Mouse (Mus musculus) erythroid progenitor cell, adult 5-6 weeks (primary cell): ENCODE data around the gene Acap1. TPM values are rescaled to one million over a fixed set of nuclear protein-coding genes. Genes with fewer than 3 reads are reported as not detected.
"Not testable (repeated sequence)": the region's sequence is repeated elsewhere in the genome, so short reads cannot be mapped to it uniquely, and the experiment has no call there.

ENCODE experiments used
- ATAC-seq: replicated peaks from 2 replicates; pipeline ENCODE4 v1.8.0; 2016; ENCODE audit warnings: moderate number of reproducible peaks, mild to moderate bottlenecking, moderate TSS enrichment, inconsistent platforms; ENCODE audit not compliant: poor library complexity, low FRiP score, severe bottlenecking
- total RNA-seq, 2 experiments: library from RNA; stranded (forward) in 1 of 2; stranded (reverse) in 1 of 2; fragments of 150-400 nt in 1 of 2; fragments of 186-747, 209-891 nt in 1 of 2; gene quantifications; 2 replicates each; pipeline versions ENCODE4 v1.2.3 to v1.2.4; 2015 to 2017; ENCODE audit warnings: low replicate concordance in 2 of 2

Acap1 gene
- total RNA-seq, 2 experiments from 2014 or later = 11.6 to 12.6 TPM

- ATAC-seq = no peak
These were observed 26.8 kb upstream of the Acap1 start for GRCm38 (mm10) chr11:69922012-69922756.

GRCm38 (mm10) chr11:69921114-69922011, 26.0 kb upstream of the Acap1 start, which contains the start of gene Eif5a:
Gene Eif5a (minus strand): TSS chr11:69921958.
- ATAC-seq = peak; percentile 78

- no peak for ATAC-seq
These were observed 25.1 kb upstream of the Acap1 start for GRCm38 (mm10) chr11:69920266-69921031.

GRCm38 (mm10) chr11:69919661-69920265, 24.4 kb upstream of the Acap1 start:
- ATAC-seq = peak; percentile 64

- no peak for ATAC-seq
These were observed 23.7 kb upstream of the Acap1 start for GRCm38 (mm10) chr11:69919053-69919452.

GRCm38 (mm10) chr11:69918118-69918517, 22.8 kb upstream of the Acap1 start:
- ATAC-seq = no peak

- no peak for ATAC-seq
These were observed 22.1 kb upstream of the Acap1 start for GRCm38 (mm10) chr11:69917379-69917948.

GRCm38 (mm10) chr11:69916652-69917378, 21.5 kb upstream of the Acap1 start:
- ATAC-seq = not testable (repeated sequence)

- peak; percentile 62 for ATAC-seq
These were observed 20.6 kb upstream of the Acap1 start for GRCm38 (mm10) chr11:69915667-69916627.

GRCm38 (mm10) chr11:69914917-69915430, 19.6 kb upstream of the Acap1 start:
- no peak for ATAC-seq

- peak; percentile 4; the same call in 1 of the 2 replicates for ATAC-seq
These were observed 19.0 kb upstream of the Acap1 start for GRCm38 (mm10) chr11:69914372-69914764.

GRCm38 (mm10) chr11:69913554-69914371, 18.4 kb upstream of the Acap1 start, which contains the start of gene Gps2:
Gene Gps2 (plus strand): TSS chr11:69913888.
- ATAC-seq = peak; percentile 82

- ATAC-seq = no peak
These were observed 17.6 kb upstream of the Acap1 start for GRCm38 (mm10) chr11:69912716-69913530.

- ATAC-seq = no peak
These were observed 16.4 kb upstream of the Acap1 start for GRCm38 (mm10) chr11:69911701-69912100.

GRCm38 (mm10) chr11:69910781-69911560, 15.6 kb upstream of the Acap1 start:
- ATAC-seq = no peak
